In genomic region chr5:113225686-113226435, GRCm38 (mm10) we compare ENCODE assay signal across 9 mouse cellular contexts. TPM values are rescaled to one million over a fixed set of nuclear protein-coding genes. Genes with fewer than 3 reads are reported as not detected.
DNase-seq lines count a peak whose midpoint lies in the region; ATAC-seq and TF ChIP-seq lines count a peak whose summit lies in the region.
"Had no signal": no experiment of that assay in that cellular context is flagged by ENCODE, and none has a peak within 500 bp of the region (broad histone marks: within the 10 kb centered on the region; RNA-seq: fewer than 3 reads in every experiment).

No protein-coding gene starts in this region.

- no peak for TF ChIP-seq CTCF in layer of hippocampus, adult 2 months (conservative IDR thresholded peaks at IDR 0.05)

- H3K9ac ChIP-seq in forebrain, embryonic 12.5 days, result no peak overlapping the region; the same call in 1 of the 2 replicates
- H3K9ac ChIP-seq in limb, embryonic 15.5 days, result 0 out of 2 replicates have a peak overlapping the region, but pooled peaks have one; percentile 20
- H3K9ac ChIP-seq in stomach, embryonic 14.5 days (replicated peaks; ENCODE audit: low read depth, low read length), result no peak overlapping the region

- no peak for DNase-seq in layer of hippocampus, adult 2 months (ENCODE audit: low spot score in 2 of 2)
- no peak for DNase-seq in layer of hippocampus, postnatal 36 days
- DNase-seq in adrenal gland, postnatal 25 days, result no peak
- no peak for DNase-seq in c-Kit-positive CD71-positive TER-119-positive erythroid progenitor cells, embryonic 14.5 days (ENCODE audit: low spot score)
- DNase-seq in layer of hippocampus, postnatal 25 days (ENCODE audit: extremely low spot score in 1 of 2, low spot score in 1 of 2), result no peak

- H3K27ac ChIP-seq in layer of hippocampus, adult 2 months, result peak overlapping the region; percentile 40; the same call in 1 of the 2 replicates
- peak overlapping the region; percentile 61; the same call in 1 of the 2 replicates for H3K27ac ChIP-seq in forebrain, embryonic 12.5 days
- H3K27ac ChIP-seq in limb, embryonic 15.5 days, result 0 out of 2 replicates have a peak overlapping the region, but pooled peaks have one; percentile 22
- peak overlapping the region; percentile 56; the same call in 1 of the 2 replicates for H3K27ac ChIP-seq in stomach, embryonic 14.5 days (ENCODE audit: low read length)

- no peaks in the 10 kb centered on the region; the same call in 1 of the 2 replicates for H3K27me3 ChIP-seq in forebrain, embryonic 12.5 days
- H3K27me3 ChIP-seq in limb, embryonic 15.5 days, result peaks cover 12% of the 10 kb centered on the region
- H3K27me3 ChIP-seq in stomach, embryonic 14.5 days (ENCODE audit: control insufficient read depth, insufficient read depth, low read length), result no peaks in the 10 kb centered on the region

- H3K4me3 ChIP-seq in layer of hippocampus, adult 2 months, result no peak overlapping the region; the same call in 1 of the 2 replicates
- peak overlapping the region; percentile 23 for H3K4me3 ChIP-seq in forebrain, embryonic 12.5 days (replicated peaks)
- peak overlapping the region; percentile 30 for H3K4me3 ChIP-seq in limb, embryonic 15.5 days
- H3K4me3 ChIP-seq in stomach, embryonic 14.5 days (ENCODE audit: low read depth, low read length), result 0 out of 2 replicates have a peak overlapping the region, but pooled peaks have one; percentile 5
- H3K4me3 ChIP-seq: erythroblast, embryonic 14.5 days had no signal

- 11% methylated on average over 25 of the region's 25 CpGs for WGBS in forebrain, embryonic 12.5 days
- WGBS in limb, embryonic 15.5 days, result 22% methylated on average over 25 of the region's 25 CpGs
- WGBS in stomach, embryonic 14.5 days, result 23% methylated on average over 25 of the region's 25 CpGs

- no peaks in the 10 kb centered on the region for H3K9me3 ChIP-seq in forebrain, embryonic 12.5 days
- no peaks in the 10 kb centered on the region for H3K9me3 ChIP-seq in limb, embryonic 15.5 days
- H3K9me3 ChIP-seq in stomach, embryonic 14.5 days (ENCODE audit: control insufficient read depth, low read depth, low read length), result no peaks in the 10 kb centered on the region

- no peaks in the 10 kb centered on the region for H3K36me3 ChIP-seq in forebrain, embryonic 12.5 days (replicated peaks)
- H3K36me3 ChIP-seq in limb, embryonic 15.5 days, result no peaks in the 10 kb centered on the region
- no peaks in the 10 kb centered on the region for H3K36me3 ChIP-seq in stomach, embryonic 14.5 days (ENCODE audit: control insufficient read depth, insufficient read depth, low read length)

- H3K4me2 ChIP-seq in forebrain, embryonic 12.5 days, result peak overlapping the region; percentile 52
- peak overlapping the region; percentile 53 for H3K4me2 ChIP-seq in limb, embryonic 15.5 days
- H3K4me2 ChIP-seq in stomach, embryonic 14.5 days (replicated peaks; ENCODE audit: low read depth, low read length), result peak overlapping the region; percentile 36; the same call in 1 of the 2 replicates

- peak; percentile 19; the same call in 1 of the 2 replicates for ATAC-seq in forebrain, embryonic 12.5 days (ENCODE audit: low FRiP score)
- no peak for ATAC-seq in limb, embryonic 15.5 days (ENCODE audit: insufficient number of reproducible peaks, low FRiP score, low TSS enrichment, low read depth)
- ATAC-seq in stomach, embryonic 14.5 days (ENCODE audit: insufficient number of reproducible peaks, insufficient read depth, low FRiP score, low read depth), result no peak

- peaks cover 18% of the 10 kb centered on the region for H3K4me1 ChIP-seq in forebrain, embryonic 12.5 days
- H3K4me1 ChIP-seq in limb, embryonic 15.5 days, result peaks cover 21% of the 10 kb centered on the region
- H3K4me1 ChIP-seq in stomach, embryonic 14.5 days (ENCODE audit: control insufficient read depth, insufficient read depth, low read length), result peaks cover 11% of the 10 kb centered on the region; the same call in 1 of the 2 replicates

RNA-seq across cellular contexts. Expression of gene Tmem211, which starts 0.8 kb away (rescaled TPM):
- total RNA-seq in layer of hippocampus, adult 2 months (2021), result not detected
- total RNA-seq in layer of hippocampus, postnatal 36 days (2021), result not detected
- polyA plus RNA-seq in forebrain, embryonic 12.5 days (2016; fragmentation: Nextera tagmentation; extraction: Ambion mirVana), result 0.20 and 0.28 TPM in 2 replicates
- 0.28 and 0.61 TPM in 2 replicates for polyA plus RNA-seq in limb, embryonic 15.5 days (2015; fragmentation: Nextera tagmentation; extraction: Ambion mirVana)
- not detected in 2 replicates for polyA plus RNA-seq in stomach, embryonic 14.5 days (2014; fragmentation: Nextera tagmentation; extraction: Ambion mirVana)
- total RNA-seq in adrenal gland, postnatal 25 days (2021), result not detected in 2 replicates
- total RNA-seq in layer of hippocampus, postnatal 25 days (2021), result not detected
- polyA plus RNA-seq: erythroblast, embryonic 14.5 days had no signal

RNA-seq across cellular contexts. Expression of gene 2900026A02Rik, which starts 4.8 kb away (rescaled TPM):
- total RNA-seq in layer of hippocampus, adult 2 months (2021), result 10 to 100 TPM; 60.2 to 62.1 TPM
- total RNA-seq in layer of hippocampus, postnatal 36 days (2021), result 10 to 100 TPM; 62.4 to 66.1 TPM
- polyA plus RNA-seq in forebrain, embryonic 12.5 days (2016; fragmentation: Nextera tagmentation; extraction: Ambion mirVana), result 4.5 and 6.1 TPM in 2 replicates
- 14.2 and 15.6 TPM in 2 replicates for polyA plus RNA-seq in limb, embryonic 15.5 days (2015; fragmentation: Nextera tagmentation; extraction: Ambion mirVana)
- polyA plus RNA-seq in stomach, embryonic 14.5 days (2014; fragmentation: Nextera tagmentation; extraction: Ambion mirVana), result 9.2 and 10.2 TPM in 2 replicates
- 12.6 and 17.8 TPM in 2 replicates for total RNA-seq in adrenal gland, postnatal 25 days (2021)
- 10 to 100 TPM; 61.2 to 64.5 TPM for total RNA-seq in layer of hippocampus, postnatal 25 days (2021)
